Mouse (Mus musculus): ENCODE data around the gene Hist2h3c2. TPM values are rescaled to one million over a fixed set of nuclear protein-coding genes. Genes with fewer than 3 reads are reported as not detected.
"Not testable (repeated sequence)": the region's sequence is repeated elsewhere in the genome, so short reads cannot be mapped to it uniquely, and the experiment has no call there.

Gene Hist2h3c2
- total RNA-seq, 2 experiments from 2014 or later = 79.1 to 93.5 TPM

- DNase-seq = no peak
Observed at GRCm38 (mm10) chr3:96235836-96236235, 3.1 kb downstream of the Hist2h3c2 start.

- no peak for DNase-seq
Observed at GRCm38 (mm10) chr3:96234914-96235313, 4.0 kb downstream of the Hist2h3c2 start.

GRCm38 (mm10) chr3:96231758-96232120 is 7.2 kb downstream of the Hist2h3c2 start:
- no peak for DNase-seq

- DNase-seq = no peak
Observed at GRCm38 (mm10) chr3:96230910-96231757, 7.8 kb downstream of the Hist2h3c2 start.

GRCm38 (mm10) chr3:96230404-96230803 is 8.5 kb downstream of the Hist2h3c2 start:
- no peak for DNase-seq

- DNase-seq = no peak
Observed at GRCm38 (mm10) chr3:96228828-96229227, 10.1 kb downstream of the Hist2h3c2 start.

- DNase-seq = no peak
Observed at GRCm38 (mm10) chr3:96226695-96227648, 12.0 kb downstream of the Hist2h3c2 start.

- no peak for DNase-seq
Observed at GRCm38 (mm10) chr3:96225421-96225820, 13.5 kb downstream of the Hist2h3c2 start.

- DNase-seq = no peak
Observed at GRCm38 (mm10) chr3:96222774-96223173, 16.2 kb downstream of the Hist2h3c2 start.

- no peak for DNase-seq
Observed at GRCm38 (mm10) chr3:96221640-96222038, 17.3 kb downstream of the Hist2h3c2 start.

- DNase-seq = peak; percentile 48
Observed at GRCm38 (mm10) chr3:96220765-96221639, 17.9 kb downstream of the Hist2h3c2 start, which contains the start of the genes Hist2h2ac and Hist2h2be. Gene Hist2h2ac (minus strand): TSS chr3:96220880. Gene Hist2h2be (plus strand): TSS chr3:96221119.

- not testable (repeated sequence) for DNase-seq
Observed at GRCm38 (mm10) chr3:96220131-96220764, 18.7 kb downstream of the Hist2h3c2 start.

- DNase-seq = peak; percentile 65
Observed at GRCm38 (mm10) chr3:96219661-96220130, 19.2 kb downstream of the Hist2h3c2 start, which contains the start of the genes Bola1 and Hist2h2ab. Gene Bola1 (minus strand): TSS chr3:96219709. Gene Hist2h2ab (plus strand): TSS chr3:96219865.

GRCm38 (mm10) chr3:96219191-96219641 is 19.7 kb downstream of the Hist2h3c2 start:
- DNase-seq = no peak

GRCm38 (mm10) chr3:96209242-96209641 is 29.7 kb downstream of the Hist2h3c2 start:
- peak; percentile 34 for DNase-seq

GRCm38 (mm10) chr3:96207819-96208218 is 31.1 kb downstream of the Hist2h3c2 start:
- no peak for DNase-seq

- no peak for DNase-seq
Observed at GRCm38 (mm10) chr3:96199731-96200130, 39.2 kb downstream of the Hist2h3c2 start.

GRCm38 (mm10) chr3:96198601-96199251 is 40.2 kb downstream of the Hist2h3c2 start:
- not testable (repeated sequence) for DNase-seq

- no peak for DNase-seq
Observed at GRCm38 (mm10) chr3:96198181-96198580, 40.7 kb downstream of the Hist2h3c2 start.

- peak; percentile 79 for DNase-seq
Observed at GRCm38 (mm10) chr3:96197129-96197749, 41.7 kb downstream of the Hist2h3c2 start.
